ENCODE assay signal across 10 mouse cellular contexts in the genomic region with DNA sequence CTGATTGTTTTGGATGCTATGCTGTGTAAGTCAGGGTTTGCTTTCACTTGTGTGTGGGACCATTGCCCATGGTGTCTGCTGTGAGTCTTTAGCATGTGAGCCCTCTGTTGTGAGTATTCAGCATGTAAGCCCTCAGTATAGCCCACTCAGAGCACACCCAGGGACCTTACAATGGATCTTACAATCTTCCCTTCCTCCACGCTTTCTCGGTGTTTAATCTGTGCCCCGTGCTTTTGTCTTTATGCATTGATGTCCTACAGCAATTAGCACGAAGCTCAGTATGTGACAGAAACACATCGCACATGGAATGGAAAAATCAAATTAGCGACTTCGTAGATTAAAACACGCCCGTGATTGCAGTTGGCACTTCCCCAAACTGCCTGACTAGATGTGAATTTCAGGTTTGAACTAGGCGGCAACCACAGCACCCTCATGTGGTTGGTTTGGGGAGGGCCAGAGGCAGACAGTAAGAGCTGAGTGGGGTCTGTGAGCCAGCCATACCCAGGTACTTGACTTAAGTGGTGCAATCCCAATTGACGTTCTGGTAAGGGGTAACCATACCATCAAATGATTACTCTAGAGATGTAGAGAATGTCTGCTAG. TPM values are rescaled to one million over a fixed set of nuclear protein-coding genes. Genes with fewer than 3 reads are reported as not detected.
DNase-seq lines count a peak whose midpoint lies in the region; ATAC-seq and TF ChIP-seq lines count a peak whose summit lies in the region.
"Had no signal": no experiment of that assay in that cellular context is flagged by ENCODE, and none has a peak within 500 bp of the region (broad histone marks: within the 10 kb centered on the region; RNA-seq: fewer than 3 reads in every experiment).

No protein-coding gene starts in this region.

- ATAC-seq in lung, embryonic 16.5 days (ENCODE audit: low read depth), result no peak

- 84% methylated on average over 11 of the region's 11 CpGs for WGBS in lung, embryonic 16.5 days
- WGBS in lung, adult 2 months, result 79% methylated on average over 11 of the region's 11 CpGs
- WGBS in cerebellum, adult 2 months, result 61% methylated on average over 11 of the region's 11 CpGs

- no peaks in the 10 kb centered on the region for H3K36me3 ChIP-seq in lung, embryonic 16.5 days (ENCODE audit: control insufficient read depth, insufficient read depth, low read length)
- H3K36me3 ChIP-seq: hindbrain, embryonic 12.5 days; limb, embryonic 13.5 days had no signal

- no peak overlapping the region for H3K4me3 ChIP-seq in lung, embryonic 16.5 days (ENCODE audit: low read length)
- no peak overlapping the region for H3K4me3 ChIP-seq in lung, adult 2 months (replicated peaks; ENCODE audit: extremely low read depth, low read depth, low read length)
- no peak overlapping the region for H3K4me3 ChIP-seq in cerebellum, adult 2 months (replicated peaks; ENCODE audit: insufficient read depth, low read depth, low read length)
- H3K4me3 ChIP-seq: hindbrain, embryonic 12.5 days; limb, embryonic 13.5 days had no signal

- no peaks in the 10 kb centered on the region for H3K9me3 ChIP-seq in lung, embryonic 16.5 days (ENCODE audit: control insufficient read depth, low read length)
- H3K9me3 ChIP-seq: hindbrain, embryonic 12.5 days; limb, embryonic 13.5 days had no signal

- H3K27ac ChIP-seq in lung, embryonic 16.5 days (ENCODE audit: low read length), result peak overlapping the region; percentile 91
- no peak overlapping the region for H3K27ac ChIP-seq in cerebellum, adult 2 months (ENCODE audit: insufficient read depth, low read length)
- H3K27ac ChIP-seq: hindbrain, embryonic 12.5 days; limb, embryonic 13.5 days had no signal

- no peak overlapping the region for H3K4me2 ChIP-seq in lung, embryonic 16.5 days (ENCODE audit: low read depth, low read length)
- H3K4me2 ChIP-seq: hindbrain, embryonic 12.5 days; limb, embryonic 13.5 days had no signal

- peaks cover 10% of the 10 kb centered on the region; the same call in 1 of the 2 replicates for H3K4me1 ChIP-seq in lung, embryonic 16.5 days (replicated peaks; ENCODE audit: control insufficient read depth, insufficient read depth, low read length)
- no peaks in the 10 kb centered on the region for H3K4me1 ChIP-seq in lung, adult 2 months (ENCODE audit: control insufficient read depth, insufficient read depth, low read length)
- H3K4me1 ChIP-seq in cerebellum, adult 2 months (ENCODE audit: control insufficient read depth, insufficient read depth, low read length), result no peaks in the 10 kb centered on the region
- H3K4me1 ChIP-seq: hindbrain, embryonic 12.5 days; limb, embryonic 13.5 days had no signal

- DNase-seq in lung, adult 2 months, result no peak
- peak; percentile 42 to 56 for DNase-seq in cerebellum, adult 2 months
- DNase-seq in layer of hippocampus, postnatal 10 days (ENCODE audit: low spot score in 2 of 2), result peak; percentile 51 to 60
- DNase-seq in right cerebral cortex, postnatal 25 days, result peak; percentile 12
- no peak for DNase-seq in spleen, adult 12 weeks (ENCODE audit: low spot score)
- no peak for DNase-seq in urinary bladder, adult 2 months (ENCODE audit: low spot score)
- DNase-seq: adrenal gland, adult 8-10 months had no signal

- TF ChIP-seq POLR2A in lung, adult 2 months (IDR thresholded peaks at IDR 0.05; ENCODE audit: borderline replicate concordance, extremely low read depth, low read depth, low read length), result no peak
- TF ChIP-seq POLR2A in cerebellum, adult 2 months (IDR thresholded peaks at IDR 0.05; ENCODE audit: borderline replicate concordance, insufficient read depth, low read length), result no peak

- no peak for TF ChIP-seq CTCF in lung, adult 2 months (IDR thresholded peaks at IDR 0.05; ENCODE audit: insufficient read depth, low read length)
- peak; percentile 46; the same call in 1 of the 2 replicates for TF ChIP-seq CTCF in cerebellum, adult 2 months (IDR thresholded peaks at IDR 0.05; ENCODE audit: borderline replicate concordance, insufficient read depth, low read depth, low read length)

- no peak overlapping the region for H3K9ac ChIP-seq in lung, embryonic 16.5 days (ENCODE audit: low read length)
- H3K9ac ChIP-seq: hindbrain, embryonic 12.5 days; limb, embryonic 13.5 days had no signal

- H3K27me3 ChIP-seq in lung, embryonic 16.5 days (ENCODE audit: control insufficient read depth, insufficient read depth, low read depth, low read length), result no peaks in the 10 kb centered on the region
- no peaks in the 10 kb centered on the region for H3K27me3 ChIP-seq in cerebellum, adult 2 months (ENCODE audit: control insufficient read depth, insufficient read depth, low read length)
- H3K27me3 ChIP-seq: hindbrain, embryonic 12.5 days; limb, embryonic 13.5 days had no signal

RNA-seq across cellular contexts. Expression of gene Kif6, which starts 28.1 kb away (rescaled TPM):
- 3.8 and 5.2 TPM in 2 replicates for polyA plus RNA-seq in lung, embryonic 16.5 days (2015; fragmentation: Nextera tagmentation; extraction: Ambion mirVana)
- polyA plus RNA-seq in lung, adult 2 months (2012; rRNA removed), result 1.1 and 1.3 TPM in 2 replicates
- 1.6 and 1.7 TPM in 2 replicates for polyA plus RNA-seq in cerebellum, adult 2 months (2012; rRNA removed)
- 1 to 10 TPM; 2.2 to 3.4 TPM for total RNA-seq in layer of hippocampus, postnatal 10 days (2021)
- 0.97 and 1.1 TPM in 2 replicates for polyA plus RNA-seq in urinary bladder, adult 2 months (2012; rRNA removed)

Comparison
In these comparisons a context has a peak if more than half of its experiments do, and no peak if none do; other contexts are left out.
1. DNase-seq: peak in cerebellum, adult 2 months (2 of 2), layer of hippocampus, postnatal 10 days (2 of 2) and right cerebral cortex, postnatal 25 days (single experiment); none in lung, adult 2 months (single experiment), spleen, adult 12 weeks (single experiment) and urinary bladder, adult 2 months (single experiment).